Mouse (Mus musculus): ENCODE results near the gene Retreg1.

- TF ChIP-seq CTCF (conservative IDR thresholded peaks at IDR 0.05 in 1 of 2, IDR thresholded peaks at IDR 0.05 in 1 of 2; ENCODE audit: low read depth in 2 of 2, low read length in 2 of 2) (no peak), CHD1 (IDR thresholded peaks at IDR 0.05; ENCODE audit: low read depth, low read length) (no peak), ETS1 (conservative IDR thresholded peaks at IDR 0.05; ENCODE audit: low read depth, low read length) (no peak), POLR2AphosphoS2 (IDR thresholded peaks at IDR 0.05; ENCODE audit: low read depth, low read length) (no peak)
Measured at GRCm38 (mm10) chr15:25920886-25921285, 77.9 kb downstream of the Retreg1 start.
